Mouse (Mus musculus): ENCODE results near the gene Mapk7. TPM values are rescaled to one million over a fixed set of nuclear protein-coding genes. Genes with fewer than 3 reads are reported as not detected.

The Mapk7 gene
- polyA plus RNA-seq (2021; fragmentation: Nextera tagmentation): 15.7 and 16.4 TPM in 2 replicates
- long read RNA-seq, experiment 1, transcript Mapk7-201 (7 exons, 3,019 nt): major isoform, 9 of 19 reads
- long read RNA-seq, experiment 1, partial matches to known transcripts: 9 of 19 reads
- long read RNA-seq, experiment 1, other reads (novel, unspliced or antisense): 1 of 19 reads
- long read RNA-seq, experiment 2, transcript Mapk7-201 (7 exons, 3,019 nt): major isoform, 58 of 130 reads
- long read RNA-seq, experiment 2, partial matches to known transcripts: 23 of 130 reads
- long read RNA-seq, experiment 2, other reads (novel, unspliced or antisense): 45 of 130 reads

DNA sequence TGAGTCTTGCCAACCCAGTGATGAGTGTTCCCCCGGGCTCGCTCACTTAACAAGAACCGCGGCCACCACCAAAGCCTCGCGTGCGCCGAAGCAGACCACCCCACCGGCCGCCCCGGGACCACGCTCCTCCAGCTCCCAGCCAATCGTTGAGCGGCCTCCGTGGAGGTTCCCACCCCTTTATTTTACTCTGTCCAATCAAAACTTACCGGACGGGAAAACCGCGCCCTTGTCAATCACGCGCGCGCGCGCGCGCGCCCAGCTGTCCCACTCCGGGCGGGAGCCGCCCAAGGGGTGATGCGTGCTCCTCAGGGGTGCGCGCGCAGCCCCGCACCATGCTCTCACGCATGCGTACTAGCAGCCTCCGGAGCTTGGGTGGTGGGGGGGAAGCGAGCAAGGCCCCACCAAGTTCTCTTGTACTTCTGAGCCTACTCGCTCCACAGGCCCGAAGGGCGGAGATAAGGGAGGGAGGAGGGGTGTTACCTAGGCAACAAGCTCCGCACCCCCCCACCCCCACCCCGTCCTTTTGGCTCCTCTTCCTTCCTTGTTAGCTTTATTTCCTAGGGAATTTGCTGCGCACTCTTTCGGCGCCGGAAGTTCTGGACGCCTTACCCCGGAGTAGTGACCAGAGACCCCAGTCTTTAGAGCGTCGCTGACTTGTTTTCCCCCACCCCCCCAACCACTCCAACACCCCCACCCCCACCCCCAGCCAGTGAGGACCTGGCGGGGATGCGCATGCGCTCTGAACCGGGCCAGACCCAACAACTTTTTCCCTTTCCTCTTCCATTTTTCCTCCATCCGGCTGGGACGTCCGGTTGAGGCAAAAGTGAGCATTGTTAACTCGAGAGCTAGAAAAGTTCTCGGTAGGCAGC is at the start of gene Mapk7:
Gene Mapk7, minus strand, starts transcription at position 278 of the 869 bp plus-strand sequence.

DNA sequence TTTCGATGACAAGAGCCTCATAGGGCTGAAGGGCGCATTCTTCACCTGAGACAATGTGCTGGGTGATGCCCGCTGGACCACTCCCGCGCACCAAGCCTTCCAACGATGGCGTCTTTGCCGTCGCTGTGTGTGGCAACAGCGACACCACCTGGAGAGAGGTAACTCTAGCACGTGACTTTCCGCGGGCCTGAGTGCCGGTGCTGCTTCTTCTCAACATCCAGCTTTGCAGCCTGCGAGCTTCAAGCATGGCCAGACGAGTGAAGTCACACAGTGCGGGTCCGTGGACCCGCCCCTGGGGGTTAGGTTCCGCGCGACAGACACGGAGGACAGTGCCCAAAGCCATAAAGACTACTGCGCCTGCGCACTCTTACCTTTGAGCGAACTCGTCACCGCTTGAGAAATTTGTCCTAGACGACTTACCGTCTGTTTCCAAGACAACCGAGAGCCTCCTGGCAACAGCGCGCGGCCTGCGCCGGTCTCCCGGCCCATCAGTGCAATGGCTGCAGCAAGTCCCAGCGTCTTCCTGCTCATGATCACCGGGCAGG is 10.6 kb upstream of the Mapk7 start, which contains the start of gene B9d1:
Gene B9d1, plus strand, starts transcription at position 432 of the 545 bp plus-strand sequence.

DNA sequence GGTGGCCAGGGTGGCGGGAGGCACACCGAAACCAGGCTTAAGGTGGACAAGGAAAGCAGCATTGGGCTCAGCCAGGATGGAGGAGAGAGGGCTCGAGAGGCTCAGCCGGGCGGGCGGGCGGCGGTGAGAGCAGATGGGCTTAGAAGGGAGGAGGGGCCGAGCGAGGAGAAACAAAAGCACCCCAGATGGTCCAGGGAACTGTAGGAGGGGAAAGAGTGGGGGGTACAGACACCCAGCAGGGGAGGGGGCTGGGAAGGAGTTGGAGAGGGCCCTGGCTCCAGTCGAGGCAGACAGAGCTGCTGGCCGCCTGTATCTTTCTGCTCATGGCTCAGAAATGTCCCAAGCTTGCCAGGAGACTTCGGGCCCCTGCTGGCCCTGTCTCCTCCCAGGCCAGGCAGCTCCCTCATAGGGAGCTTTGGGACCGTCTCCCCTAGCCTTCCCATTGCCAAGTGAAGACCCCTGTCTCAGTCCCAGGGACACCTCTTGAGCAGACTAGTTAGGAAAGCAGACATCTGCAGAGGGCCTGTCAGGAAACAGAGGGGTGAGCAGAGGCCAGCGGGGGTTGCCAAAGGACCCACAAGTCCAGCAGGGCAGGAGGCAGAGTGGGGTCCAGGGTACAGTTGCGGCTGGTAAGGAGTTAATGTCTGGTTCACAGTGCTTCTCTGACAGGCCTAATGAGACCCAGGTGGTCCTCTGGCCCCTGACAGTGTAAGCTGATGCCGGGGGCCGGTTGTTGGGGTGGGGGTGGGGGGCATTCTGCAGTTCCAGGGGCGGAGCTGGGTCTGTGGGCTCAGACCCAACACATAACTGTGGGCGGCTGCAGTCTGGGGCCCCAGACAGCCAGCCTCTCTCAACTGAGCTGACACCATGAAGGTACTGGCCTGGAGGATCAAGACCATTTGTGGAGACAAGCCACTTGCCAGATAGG is 9.3 kb downstream of the Mapk7 start, which contains the start of gene Mfap4:
Gene Mfap4, plus strand, starts transcription at position 819 of the 928 bp plus-strand sequence.

Other genes starting within 250 kb of the Mapk7 start
- gene Aldh3a2, start 226.9 kb downstream of the Mapk7 start, polyA plus RNA-seq (2021; fragmentation: Nextera tagmentation): 35.9 and 36.9 TPM in 2 replicates
- not detected in 2 replicates for gene Slc47a2, start 151.5 kb downstream of the Mapk7 start, polyA plus RNA-seq (2021; fragmentation: Nextera tagmentation)
- gene Slc47a1, start 116.1 kb downstream of the Mapk7 start, polyA plus RNA-seq (2021; fragmentation: Nextera tagmentation): 0.48 and 0.69 TPM in 2 replicates
- 20.2 and 24.6 TPM in 2 replicates for gene Rnf112, start 40.3 kb downstream of the Mapk7 start, polyA plus RNA-seq (2021; fragmentation: Nextera tagmentation)
- 3.6 and 5.5 TPM in 2 replicates for gene Mfap4, start 9.0 kb downstream of the Mapk7 start, polyA plus RNA-seq (2021; fragmentation: Nextera tagmentation)
- gene B9d1, start 10.7 kb upstream of the Mapk7 start, polyA plus RNA-seq (2021; fragmentation: Nextera tagmentation): 52.5 and 61.4 TPM in 2 replicates
- 134 and 150 TPM in 2 replicates for gene Epn2, start 85.3 kb upstream of the Mapk7 start, polyA plus RNA-seq (2021; fragmentation: Nextera tagmentation)
- gene Grap, start 158.9 kb upstream of the Mapk7 start, polyA plus RNA-seq (2021; fragmentation: Nextera tagmentation): 9.0 and 10.4 TPM in 2 replicates
- gene Fam83g, start 189.7 kb upstream of the Mapk7 start, polyA plus RNA-seq (2021; fragmentation: Nextera tagmentation): 0.05 TPM in 2 replicates
- gene Slc5a10, start 226.4 kb upstream of the Mapk7 start, polyA plus RNA-seq (2021; fragmentation: Nextera tagmentation): 0.09 and 0.21 TPM in 2 replicates